Mouse (Mus musculus) B cell, adult 2 months (primary cell): Measurements from ENCODE around the gene Usp28.

Experiments used
- DNase-seq, 2 experiments: peaks; one replicate each; pipeline ENCODE4 v3.0.0; 2022

Gene Usp28

GRCm38 (mm10) chr9:49023956-49024355 is 38.8 kb downstream of the Usp28 start:
- no peak for DNase-seq

DNA sequence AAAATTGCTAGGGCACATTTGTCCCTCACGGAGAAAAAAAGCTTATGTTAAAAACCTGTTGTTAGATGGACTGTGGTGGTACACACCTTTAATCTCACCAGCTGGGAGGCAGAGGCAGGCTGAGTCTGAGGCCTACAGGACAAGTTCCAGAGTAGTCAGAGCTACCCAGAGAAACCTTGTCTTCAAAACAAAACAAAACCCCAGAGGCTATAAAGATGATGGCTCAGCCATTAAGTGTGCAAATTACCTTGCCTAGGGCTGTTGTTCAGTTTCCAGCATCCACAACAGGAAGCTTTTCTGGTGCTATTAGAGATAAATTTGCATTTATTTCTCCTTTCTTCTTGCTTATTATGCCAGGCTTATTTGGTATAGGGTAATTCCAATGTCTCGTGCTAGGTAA is 39.4 kb downstream of the Usp28 start:
- DNase-seq: no peak

DNA sequence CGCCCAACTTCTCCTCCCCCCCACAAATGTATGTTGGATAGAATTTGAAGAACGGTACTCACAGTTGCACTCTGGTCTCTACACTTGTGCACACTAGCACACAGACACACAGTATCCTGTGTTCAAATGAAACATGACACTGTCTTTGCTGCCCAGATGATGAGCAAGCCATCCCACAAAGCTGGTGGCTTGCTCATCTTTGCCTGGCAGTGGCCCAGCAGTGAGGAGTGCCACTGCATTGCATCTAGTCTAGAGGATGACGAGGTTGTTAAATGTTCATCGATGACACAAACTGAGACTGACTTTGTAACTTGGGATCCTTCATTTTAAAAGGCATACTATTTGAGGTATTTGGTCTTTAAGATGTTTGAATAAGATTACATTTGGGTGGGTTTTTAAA is 49.6 kb downstream of the Usp28 start:
- no peak for DNase-seq

GRCm38 (mm10) chr9:49050901-49051300 is 65.7 kb downstream of the Usp28 start:
- DNase-seq: no peak

GRCm38 (mm10) chr9:49051349-49051748 is 66.2 kb downstream of the Usp28 start:
- DNase-seq: peak; percentile 56 to 61

- DNase-seq: no peak
Observed at GRCm38 (mm10) chr9:49054028-49054427, 68.9 kb downstream of the Usp28 start.

DNA sequence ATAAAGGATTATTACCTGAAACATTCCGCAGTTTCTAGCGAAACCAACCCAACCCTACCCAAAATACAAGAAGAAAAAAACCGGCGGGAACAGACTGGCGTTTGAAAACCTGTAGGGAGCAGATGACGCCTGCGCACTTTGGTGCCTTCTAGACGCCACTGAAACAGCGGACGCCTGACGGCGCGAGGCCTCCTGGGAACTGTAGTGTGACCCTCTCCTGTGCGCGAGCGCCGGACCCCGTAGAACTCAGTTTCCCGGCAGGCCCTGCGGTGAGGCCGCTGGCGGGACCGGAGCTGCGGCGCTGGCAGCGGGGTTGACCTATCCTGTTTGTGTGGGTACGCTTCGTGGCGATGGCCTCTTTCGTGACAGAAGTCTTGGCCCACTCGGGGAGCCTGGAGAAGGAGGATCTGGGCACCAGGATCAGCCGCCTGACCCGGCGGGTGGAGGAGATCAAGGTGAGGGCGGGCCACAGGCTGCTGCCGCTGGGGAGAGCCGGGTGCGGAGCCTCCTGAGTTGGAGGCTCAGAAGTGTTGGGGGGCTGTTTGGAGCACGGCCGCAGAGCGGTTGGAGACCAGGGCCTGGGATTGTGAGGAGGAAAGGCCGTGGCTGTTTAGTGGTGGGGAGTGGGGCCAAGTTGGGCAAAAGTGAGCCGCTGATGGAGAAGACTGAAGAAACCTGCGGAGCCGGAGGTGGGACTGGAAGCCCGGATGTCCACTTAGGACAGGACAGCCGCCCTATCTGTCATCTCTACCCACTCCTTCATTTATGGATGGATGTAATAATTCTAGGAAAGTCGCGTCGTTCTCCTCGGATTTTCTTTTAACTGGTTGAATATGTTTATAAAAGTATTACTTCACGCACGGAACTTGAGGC is 70.4 kb downstream of the Usp28 start, which contains the start of gene Zw10:
Zw10 (plus strand) TSS at position 281 of the 873 bp plus-strand sequence.
- DNase-seq: peak; percentile 90 to 91

DNA sequence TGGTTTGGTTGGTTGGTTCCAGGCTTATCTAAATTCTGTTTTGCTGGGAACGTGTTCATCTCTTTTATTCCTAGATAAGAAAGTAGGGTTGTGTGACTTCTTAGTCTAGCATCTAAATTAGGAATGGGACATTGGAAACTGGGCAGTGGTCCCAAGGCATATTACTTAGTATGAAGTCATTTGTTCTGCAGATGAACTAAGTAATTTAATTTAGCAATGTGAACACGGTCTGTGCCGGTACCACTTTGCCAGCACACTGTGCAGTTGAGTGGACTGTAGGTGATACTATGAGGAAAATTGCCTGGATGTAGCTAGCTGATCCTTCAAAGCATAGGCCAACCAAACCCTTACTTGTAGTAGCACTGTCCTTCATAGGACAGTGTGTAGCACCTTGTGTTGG is 91.7 kb downstream of the Usp28 start:
- DNase-seq: no peak

DNA sequence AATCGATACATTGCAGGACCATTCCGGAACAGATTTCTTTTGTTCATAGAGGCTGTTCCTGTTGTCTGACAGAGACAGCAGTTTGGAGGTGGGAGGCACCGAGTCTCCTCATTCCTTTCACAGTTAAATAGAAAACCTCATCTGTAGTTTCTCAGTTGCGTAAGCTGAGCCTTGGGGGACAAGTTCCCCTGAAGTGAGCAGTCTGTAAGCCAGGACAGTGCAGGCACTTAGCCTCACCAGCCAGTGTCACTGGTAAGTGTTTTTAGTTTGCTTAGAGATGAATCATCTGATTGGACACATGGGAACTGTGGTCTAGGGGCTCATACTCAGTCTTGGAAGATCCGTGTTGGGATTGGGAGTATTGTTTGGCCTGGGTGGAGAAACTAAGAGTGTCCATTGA is 95.9 kb downstream of the Usp28 start, which contains the start of gene Tmprss5:
Tmprss5 (plus strand) TSS at position 154 of the 400 bp plus-strand sequence.
- no peak for DNase-seq

DNA sequence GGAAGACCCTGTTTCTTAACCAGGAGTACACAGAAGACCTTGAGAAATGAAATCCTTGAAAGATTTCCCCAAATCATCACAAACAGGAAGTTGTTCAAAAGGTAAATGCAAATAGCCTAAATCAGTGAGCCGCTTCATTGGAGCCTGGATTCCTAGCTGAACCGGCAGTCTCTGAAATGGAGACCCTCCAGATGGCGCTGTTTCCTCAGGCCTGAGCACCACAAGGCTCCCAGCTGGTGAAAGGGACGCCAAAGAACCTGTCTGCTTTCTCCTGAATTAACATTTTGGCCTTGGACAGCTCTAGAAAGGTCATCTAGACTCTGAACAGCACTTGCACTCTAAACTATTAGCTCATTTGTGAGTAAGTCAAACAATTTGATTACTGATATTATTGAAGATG is 96.4 kb downstream of the Usp28 start:
- peak; percentile 10 to 11 for DNase-seq

DNA sequence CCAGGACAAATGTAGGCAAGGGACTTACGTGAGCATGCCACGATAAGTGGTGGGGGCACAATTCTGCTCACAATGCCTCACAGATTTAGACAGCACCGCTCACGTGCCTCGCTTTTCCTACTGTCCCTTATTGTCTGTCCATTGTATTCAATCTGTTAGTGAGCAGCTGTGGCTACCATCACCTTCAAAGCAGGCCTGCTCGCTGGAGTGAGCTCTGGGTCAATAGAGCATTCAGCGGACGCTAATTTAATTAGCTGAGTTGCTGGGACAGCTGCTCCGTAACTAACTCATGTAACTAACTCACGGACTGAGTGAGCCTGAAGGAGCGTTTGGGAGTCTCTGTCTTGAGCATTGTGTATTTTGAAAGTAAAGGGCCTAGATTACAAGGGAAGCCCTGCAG is 102.1 kb downstream of the Usp28 start:
- no peak for DNase-seq
